Mouse (Mus musculus): ENCODE data around the gene Slc13a1. TPM values are rescaled to one million over a fixed set of nuclear protein-coding genes. Genes with fewer than 3 reads are reported as not detected.

Gene Slc13a1
- polyA plus RNA-seq (2012; rRNA removed): 0.05 and 0.12 TPM in 2 replicates

DNA sequence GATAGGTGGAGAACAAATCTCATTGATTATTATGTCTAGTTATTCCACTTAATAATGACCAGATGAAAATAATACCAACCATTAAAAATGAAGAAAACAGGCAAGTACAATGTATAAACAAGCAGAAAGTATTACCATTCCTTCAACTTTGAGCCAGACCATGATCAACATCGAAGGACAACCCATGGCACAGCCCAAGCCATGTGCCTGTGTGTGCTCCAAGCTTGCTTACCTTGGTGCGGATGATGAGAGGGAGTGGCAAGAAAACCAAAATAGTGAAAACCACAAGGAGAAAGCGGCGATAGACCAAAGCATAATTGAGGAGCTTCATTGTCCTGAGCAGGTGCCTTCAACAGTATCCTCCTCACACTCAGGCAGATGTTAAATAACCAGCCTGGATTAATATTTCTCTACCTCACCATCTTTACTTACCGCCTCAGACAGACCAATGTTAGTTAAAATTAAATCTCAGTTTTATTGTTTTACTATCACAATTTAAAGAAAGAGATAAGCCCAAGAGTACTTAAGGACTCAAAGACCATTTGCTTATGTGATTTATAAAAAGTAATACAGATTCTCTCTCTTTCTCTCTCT, at the start of gene Slc13a1:
Gene Slc13a1, minus strand, starts transcription at position 359 of the 594 bp plus-strand sequence.

Other genes with a start within 250 kb of the Slc13a1 start
- not detected in 2 replicates for gene Tas2r118, start 198.0 kb downstream of the Slc13a1 start, polyA plus RNA-seq (2012; rRNA removed)